Mouse (Mus musculus) ovary, postnatal 10 days (tissue): ENCODE results near the gene Ltbp1.

Experiments used
- DNase-seq: peaks from one replicate; pipeline ENCODE4 v3.0.0; 2022; ENCODE audit warnings: low spot score

Ltbp1 gene

DNA sequence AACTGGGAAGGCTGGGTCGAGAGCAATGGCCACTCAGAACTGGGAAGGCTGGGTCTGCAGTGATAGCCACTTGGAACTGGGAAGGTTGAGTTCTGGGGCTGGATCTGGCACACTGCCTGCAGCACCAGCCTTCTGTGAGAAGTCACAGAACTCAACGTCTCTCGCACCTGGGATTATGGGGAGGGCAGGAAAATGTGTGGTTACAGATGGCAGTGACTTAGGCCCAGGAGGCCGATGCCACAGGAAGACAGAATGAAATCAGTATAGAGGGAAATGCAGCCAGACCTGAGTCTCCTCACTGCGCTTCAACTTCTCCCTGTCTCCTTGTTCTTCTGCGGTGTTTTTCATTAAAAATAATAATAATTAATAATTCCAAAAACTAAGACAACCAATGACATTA, 361.0 kb downstream of the Ltbp1 start:
- no peak for DNase-seq

DNA sequence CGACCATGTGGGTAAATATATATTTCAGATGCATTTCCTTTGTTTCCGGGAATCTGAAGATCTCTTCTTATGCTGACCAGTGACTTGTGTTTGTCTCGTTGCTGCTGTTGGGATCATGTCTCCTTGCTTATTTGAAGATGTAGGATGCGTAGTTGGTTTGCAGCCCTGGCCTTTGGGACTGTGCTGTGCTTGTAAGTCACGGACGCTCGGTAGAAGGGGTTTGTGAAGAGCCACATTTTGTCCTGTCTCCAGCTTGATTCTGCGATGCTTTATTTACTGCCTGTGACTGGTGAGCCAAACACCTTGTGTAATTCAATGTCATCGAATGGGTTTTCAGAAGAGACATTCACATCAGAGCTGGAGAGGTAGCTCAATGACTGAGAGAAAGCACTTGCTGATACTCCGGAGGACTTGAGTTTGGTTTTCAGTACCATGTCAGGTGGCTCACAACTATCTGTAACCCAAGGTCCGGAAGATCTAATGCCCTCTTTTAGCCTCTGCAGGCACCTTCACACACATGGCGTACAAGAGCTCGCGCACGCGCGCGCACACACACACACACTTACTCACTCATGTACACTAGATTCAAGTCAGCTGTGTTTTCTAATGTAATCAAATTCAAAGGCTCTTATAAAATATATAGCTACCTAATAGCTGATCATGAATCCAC, 362.3 kb downstream of the Ltbp1 start:
- no peak for DNase-seq

DNA sequence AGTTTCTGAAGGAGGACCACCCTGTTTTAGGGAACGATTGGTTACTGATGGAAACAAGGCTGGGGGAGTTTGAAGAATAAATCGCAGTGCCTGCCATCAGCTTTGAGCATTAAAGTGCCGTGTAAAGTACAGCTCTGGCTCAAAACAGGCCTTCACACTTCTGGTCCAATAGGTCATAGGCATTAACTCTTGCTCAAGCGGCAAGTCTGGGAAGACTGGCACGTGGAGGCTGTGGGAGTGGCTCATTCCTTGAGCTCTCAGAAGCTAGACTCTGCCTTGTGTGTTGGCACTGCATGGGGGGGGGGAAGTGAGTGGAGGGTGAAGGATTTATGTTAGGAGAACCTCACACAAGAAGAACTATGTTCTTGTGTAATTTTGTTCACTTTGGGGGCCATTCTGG, 363.2 kb downstream of the Ltbp1 start:
- DNase-seq: no peak

DNA sequence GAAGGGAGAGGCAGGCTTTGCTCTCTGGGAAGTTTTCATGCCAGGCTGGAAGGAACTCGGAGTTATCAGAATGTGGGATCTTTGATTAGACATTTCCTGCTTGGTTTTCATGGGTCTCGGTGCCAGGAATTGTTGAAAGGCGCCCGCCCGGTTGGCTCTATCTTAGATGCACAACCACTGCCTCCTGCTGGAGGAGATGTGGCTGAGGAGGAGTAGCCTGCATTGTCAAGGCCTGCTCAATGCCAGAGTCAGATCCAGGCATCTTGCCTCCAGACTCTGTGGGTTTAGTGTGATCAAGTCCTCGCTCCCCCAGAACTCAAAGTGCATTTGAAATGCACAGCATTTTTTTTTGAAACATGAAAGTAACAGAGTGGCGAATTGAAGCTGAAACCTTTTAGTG, 364.0 kb downstream of the Ltbp1 start:
- DNase-seq: no peak

DNA sequence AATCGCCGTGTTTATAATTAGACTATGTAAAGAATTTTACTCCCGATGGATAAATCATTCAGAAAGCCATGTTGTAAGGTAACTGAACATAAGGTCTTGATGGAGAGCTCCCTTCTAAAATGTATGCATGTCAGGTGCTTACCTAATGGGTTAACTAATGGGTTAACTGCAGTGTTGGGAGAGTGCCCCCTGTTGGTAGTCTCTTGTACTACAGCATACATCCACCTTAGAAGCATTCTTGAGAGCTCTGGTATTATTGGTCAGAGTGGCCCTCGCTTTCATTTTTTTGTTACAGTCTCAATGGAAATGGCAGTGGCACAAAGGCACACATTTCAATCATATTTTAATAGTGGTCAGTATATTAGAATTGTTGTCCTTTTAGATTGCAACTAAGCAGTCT, 364.8 kb downstream of the Ltbp1 start:
- DNase-seq: no peak

DNA sequence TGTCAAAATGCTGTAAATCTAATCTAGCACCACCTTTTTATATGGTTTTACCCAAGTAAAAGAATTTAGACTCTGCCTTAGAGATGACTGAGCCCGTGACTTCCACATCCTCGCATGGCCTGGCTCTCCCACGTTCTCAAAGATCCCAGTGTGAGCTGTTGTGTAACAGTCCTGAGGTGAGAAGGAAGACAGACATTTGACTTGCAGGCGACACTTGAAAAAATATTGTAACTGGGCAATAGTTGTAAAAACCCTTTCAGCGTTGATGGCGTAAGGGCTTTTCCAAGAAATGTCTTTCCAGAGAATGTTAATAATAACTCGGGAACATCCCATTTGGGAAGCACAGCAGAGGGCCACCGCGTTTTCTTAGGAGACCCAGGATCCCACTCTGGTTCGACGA, 366.3 kb downstream of the Ltbp1 start:
- no peak for DNase-seq

DNA sequence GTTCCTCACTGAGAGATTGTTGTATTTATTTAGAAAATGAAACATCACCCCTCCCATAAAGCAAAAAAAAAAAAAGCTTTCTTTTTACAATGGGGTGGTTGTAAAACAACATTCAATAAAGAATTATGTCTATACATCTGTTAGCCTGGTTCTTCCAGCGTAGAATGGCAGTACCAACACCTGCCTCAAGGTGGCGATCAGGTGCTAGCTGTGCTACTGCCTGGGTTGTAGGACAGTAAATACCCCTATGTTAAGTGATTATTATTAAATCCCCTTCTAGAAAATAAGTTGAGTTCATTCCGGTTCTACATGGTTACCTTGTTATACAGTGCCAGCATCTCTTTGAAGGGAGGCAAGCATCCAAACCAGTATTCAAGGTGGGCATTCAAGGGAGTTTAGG, 367.0 kb downstream of the Ltbp1 start:
- peak; percentile 37 for DNase-seq

DNA sequence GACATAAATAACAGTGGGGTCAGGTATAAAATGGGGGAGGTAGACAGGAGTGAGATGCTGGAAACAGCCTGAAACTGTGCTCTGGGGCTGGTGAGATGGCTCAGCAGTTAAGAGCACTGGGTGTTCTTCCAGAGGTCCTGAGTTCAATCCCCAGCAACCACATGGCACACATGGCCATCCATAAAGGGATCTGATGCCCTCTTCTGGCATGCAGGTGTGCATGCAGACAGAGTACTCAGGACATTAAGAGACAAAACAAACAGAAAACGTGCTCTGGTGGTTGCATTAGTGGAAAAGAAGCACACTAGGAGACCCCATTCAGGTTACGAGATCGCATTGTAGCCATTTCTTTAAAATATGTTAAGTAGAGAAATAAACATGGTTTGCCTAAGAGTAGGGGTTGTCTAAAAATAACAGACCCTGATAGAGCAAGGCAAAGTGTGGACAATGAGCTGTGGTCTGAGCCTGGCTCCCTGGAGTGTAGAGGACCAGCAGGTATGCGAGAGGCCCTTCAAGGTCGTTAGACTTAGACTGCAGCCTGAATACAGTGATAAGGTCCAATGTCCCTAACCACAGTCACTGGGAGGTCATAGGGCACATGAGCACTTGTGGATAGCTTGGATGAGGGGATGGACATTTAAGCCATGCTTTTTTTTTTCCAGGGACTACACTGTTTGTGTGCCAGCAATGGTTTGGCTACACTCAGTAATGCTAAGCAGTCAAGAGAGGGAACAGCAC, 369.1 kb downstream of the Ltbp1 start:
- no peak for DNase-seq

DNA sequence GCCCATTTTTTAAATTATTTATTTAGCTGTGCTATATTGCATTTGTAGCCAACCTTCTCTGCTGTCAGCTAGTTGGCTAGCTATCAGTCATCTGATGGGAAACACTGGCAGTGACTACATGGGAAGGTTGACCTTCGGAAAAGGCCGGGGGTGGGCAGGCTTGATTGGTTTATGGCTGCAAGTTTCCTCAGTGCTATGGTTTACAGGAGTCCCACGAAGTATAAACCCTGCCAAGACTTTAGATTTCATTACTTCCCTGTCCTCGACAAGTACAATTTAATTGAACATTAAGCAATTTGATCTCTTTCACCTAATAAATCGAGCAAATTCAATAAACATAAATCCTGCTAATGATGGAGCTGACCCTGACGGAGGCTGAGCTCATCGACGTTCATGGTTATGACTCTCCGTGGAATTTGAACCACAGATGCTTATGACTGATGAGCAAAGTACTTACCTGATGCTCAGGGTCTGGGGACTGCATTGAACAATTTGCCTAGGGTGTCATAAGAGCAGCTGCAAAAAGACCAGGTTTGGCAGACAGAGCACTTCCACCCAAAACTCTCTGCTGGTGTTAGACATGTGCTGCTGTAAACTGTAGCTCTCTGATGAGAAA, 373.0 kb downstream of the Ltbp1 start:
- DNase-seq: no peak

DNA sequence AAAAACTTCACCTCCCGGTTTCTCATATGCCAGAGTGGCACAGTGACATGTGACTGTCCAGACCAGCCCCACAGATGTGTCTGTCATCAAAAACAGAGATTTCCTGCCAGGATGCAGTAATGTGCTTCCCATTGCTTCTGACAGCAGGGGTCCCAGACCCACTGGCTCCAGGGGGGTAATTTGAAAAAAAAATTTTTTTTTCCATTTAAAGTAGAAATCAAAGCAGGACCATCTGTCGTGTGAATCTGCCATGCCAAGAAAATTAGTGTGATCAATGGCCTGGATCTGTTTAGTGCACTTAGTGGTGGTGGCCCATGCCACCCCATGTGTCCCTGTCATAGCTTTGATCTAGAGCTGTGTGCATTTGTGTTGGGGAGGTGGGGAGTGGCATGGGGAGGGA, 374.8 kb downstream of the Ltbp1 start:
- no peak for DNase-seq

DNA sequence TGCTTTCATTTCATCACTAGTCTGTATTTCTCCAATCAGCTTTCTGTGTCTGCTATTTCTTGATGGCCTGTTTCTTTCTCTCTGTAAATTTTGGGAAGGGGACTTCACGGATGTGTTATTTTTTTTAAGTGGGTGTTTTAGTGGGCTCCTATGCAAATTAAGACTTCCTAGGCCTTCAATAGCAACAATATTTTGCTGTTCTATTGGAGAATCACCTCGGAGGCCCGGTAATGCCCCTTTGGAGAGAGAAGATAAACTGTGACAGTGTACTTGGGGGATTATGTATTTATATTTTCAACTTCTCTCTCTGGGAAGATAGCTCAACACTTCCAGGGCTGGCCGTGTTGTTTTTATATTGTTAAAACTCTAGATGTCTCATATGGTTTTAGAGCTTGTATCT, 383.0 kb downstream of the Ltbp1 start:
- DNase-seq: no peak

DNA sequence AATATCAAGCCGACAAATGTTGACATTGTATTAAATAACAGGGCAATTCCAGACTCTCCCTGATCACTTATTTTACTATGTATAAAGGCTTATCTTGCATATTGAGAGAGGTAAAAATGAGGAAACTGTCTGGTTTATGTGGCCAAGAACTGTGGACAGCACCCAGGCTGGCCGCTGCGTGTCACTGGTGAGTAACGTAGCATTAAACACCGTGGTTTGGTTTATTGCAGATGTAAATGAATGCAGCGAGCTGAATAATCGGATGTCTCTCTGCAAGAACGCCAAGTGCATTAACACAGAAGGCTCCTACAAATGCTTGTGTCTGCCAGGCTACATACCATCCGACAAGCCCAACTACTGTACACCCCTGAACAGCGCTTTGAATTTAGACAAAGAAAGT, 384.8 kb downstream of the Ltbp1 start:
- DNase-seq: no peak

DNA sequence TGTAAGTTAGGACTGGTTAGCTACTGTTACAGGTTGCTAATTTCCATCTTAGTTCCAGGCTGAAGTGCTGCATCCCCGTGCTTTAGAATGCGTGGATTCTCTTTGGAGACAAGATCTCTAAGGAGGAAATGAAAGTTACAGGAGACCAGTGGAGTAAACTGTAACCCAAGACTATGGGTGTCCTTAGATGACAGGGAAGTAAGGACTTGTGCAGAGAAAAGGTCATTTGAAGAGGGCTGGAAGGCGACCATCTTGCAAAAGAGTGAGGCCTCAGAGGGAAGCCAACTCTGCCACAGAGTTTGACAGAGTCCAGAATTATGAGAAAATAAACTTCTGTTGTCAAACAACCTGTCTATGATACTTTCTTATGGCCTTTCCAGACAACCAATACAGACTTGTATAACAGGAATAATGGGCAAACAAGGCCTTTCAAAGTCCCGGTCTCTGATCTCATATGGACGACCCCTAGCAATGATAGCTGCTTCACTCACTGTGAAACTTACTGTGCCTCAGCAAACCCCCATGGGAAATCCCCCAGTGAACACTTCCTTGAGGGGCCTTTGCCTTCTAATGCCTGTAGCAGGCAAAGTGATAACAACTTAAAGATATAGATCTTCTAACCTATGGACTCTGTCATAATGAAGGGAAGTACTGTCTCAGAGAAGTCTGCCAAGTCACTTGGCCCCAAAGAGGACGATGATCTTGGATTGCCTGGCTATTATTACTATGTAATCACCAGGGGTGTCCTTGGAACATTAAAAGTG, 386.2 kb downstream of the Ltbp1 start:
- no peak for DNase-seq

DNA sequence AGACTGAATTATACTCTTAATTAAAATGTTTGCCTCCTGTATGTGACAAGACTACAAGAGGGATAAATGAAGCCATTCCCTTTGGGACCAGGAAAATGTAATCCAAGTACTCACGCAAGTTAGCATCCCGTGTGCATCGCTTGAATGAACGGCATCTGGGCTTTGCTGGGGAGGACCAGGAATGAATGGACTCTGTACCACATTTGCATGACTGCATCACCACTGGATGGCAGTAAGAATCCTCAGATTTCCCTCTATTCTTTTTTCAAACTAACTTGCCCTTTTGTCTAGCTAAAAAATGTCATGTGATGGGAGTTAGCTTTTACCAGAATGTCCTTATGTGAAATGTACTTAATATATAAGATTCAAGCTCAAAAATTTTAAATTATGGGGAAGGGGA, 401.0 kb downstream of the Ltbp1 start:
- DNase-seq: no peak

DNA sequence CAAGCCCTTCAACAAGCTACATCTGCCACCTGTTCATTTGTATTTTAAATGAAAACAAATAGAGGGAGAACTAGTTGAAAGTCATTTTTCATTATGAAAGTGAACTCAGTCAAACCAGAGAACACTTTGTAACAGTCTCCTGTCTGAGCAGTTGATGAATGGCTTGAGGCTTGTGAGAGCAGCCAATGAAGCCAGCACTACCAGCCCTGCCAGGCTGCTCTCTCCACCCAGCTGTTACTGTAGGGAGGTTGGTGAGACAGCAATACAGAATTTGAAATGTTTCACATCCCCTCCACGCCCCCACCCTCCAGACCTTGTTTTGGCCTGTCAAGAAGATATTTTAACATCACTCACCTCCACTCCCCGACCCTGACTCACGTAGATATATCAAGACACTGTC, 411.5 kb downstream of the Ltbp1 start:
- DNase-seq: no peak

DNA sequence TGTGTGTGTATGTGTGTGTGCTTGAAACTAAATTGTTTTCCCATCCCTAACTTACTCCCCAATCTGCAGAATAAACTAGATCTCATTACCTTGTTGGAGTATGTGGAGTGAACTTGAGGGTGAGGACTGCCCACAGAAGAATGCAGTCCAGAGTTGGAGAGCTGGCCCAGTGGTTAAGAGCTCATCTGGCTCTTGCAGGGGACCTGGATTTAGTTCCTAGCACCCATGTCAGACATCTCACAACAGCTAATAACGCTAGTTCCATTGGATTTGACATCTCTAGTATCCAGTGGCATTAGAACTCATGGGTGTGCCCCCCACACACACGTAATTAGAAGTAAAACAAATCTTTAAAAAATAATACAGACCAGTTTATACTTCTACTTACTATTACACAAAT, 428.8 kb downstream of the Ltbp1 start:
- DNase-seq: no peak

DNA sequence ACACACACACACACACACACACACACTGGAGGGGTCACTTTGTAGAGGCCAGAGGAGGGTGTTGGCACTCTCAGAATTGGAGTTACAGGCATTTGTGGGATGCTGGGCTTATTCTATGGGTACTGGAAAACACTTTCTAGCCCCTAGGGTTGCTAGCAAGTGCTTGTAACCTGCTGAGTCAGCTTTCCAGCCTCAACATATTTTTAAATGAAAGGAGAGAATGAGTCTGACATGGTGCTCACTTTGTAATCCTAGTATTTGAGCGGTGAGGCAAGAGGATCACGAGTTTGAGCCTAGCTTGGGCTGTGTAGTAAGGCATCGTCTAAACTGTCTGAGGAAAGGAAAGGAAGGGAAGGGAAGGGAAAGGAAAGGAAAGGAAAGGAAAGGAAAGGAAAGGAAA, 429.5 kb downstream of the Ltbp1 start:
- DNase-seq: no peak

DNA sequence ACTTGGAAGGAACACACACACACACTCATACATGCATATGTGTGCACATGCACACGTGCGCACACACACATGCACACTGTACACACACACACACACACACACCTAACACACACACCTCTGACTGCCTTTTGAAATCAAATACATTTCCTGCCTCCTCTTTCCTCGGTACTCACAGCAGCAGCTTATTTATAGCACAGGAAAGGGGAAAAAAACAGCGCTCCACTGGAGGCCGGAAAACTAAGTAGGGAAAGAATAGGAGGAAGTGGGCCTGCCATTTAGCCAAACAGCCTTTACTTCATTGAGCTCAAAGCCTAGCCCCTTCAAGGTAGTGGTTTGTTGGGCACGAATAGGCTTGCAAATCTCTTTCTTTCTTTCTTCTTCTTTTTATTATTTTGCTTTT, 430.2 kb downstream of the Ltbp1 start, which contains the start of gene Rasgrp3:
TSS of gene Rasgrp3 (plus strand) at position 298 of the 400 bp plus-strand sequence.
- DNase-seq: no peak

DNA sequence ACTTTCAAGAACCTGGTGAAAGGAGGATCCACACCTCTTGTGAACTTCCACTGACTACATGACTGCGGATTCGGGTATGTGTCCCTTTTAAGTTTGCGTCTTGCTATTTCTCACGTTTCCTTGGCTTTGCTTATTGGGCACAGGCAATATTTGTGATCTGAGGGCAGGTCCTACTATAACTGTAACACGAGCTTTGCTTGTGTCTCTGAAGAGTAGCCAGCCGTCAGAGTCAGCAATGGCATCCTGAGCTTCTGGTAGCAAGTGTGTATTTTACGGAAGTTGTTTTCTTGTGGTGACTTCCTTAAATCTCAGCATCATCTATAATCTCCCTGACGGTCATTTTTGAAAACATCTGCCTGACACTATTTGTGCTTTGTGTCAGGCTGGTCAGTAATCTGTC, 430.7 kb downstream of the Ltbp1 start:
- DNase-seq: no peak

DNA sequence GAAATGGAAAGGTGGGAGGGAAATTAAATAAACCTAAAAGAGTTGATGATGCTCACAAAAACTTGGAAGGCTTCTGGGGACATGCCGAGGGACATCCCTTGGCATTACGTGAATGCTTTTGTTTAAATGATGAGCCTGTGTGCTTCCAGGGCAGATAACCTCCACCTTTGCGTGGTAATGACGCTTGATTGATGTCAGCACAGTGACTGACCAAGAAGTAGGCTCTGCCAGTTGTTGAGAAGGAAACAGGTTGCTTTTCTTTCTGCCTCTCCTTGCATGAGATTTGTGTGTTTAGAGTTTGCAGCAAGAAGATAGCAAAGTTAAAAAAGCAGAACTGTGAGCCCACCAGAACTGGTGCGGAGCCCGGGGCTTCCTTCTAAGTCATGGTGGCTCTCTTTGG, 431.5 kb downstream of the Ltbp1 start:
- DNase-seq: no peak

DNA sequence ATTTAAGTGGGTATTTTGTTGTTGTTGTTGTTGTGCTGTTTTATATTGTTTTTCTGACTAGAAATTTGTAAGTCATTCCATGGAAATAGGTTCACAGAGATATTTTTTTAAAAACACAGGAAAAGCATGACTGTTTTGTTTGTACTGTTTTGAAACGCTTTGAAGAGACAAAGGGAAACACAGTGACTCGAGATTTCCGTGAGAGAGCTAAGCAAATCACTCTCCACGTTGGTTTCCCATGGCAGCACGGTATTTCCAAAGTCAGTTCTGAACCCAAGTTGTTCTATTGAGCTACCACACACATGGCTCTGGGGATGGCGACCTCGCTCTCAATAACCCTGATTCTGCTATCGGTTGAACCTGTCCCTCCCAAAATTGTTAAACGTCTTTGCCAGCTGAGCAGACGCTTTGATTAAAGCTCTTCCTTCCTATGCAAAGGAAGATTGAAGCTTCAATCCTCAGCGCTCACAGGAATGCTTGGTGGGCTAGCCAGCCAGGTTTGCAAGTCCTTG, 431.9 kb downstream of the Ltbp1 start:
- DNase-seq: no peak

DNA sequence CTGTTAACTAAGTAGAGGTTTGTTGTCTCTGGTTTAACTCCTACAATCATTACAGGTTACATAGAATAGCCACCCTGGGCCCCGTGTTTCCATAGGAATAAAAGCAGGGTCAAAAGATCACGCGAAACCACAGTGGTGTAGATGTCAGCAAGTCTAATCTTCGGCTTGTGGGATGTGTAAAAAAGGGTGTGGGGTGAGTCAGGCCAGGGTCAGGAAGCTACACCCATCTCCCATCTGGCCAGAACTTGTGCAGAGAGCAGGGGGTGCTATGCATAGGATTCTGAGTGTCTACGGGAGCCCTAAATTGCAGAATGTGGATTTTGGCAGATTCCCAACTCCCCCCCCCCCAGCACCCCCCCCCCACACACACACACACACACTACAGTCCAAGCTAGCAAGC, 432.8 kb downstream of the Ltbp1 start:
- no peak for DNase-seq

DNA sequence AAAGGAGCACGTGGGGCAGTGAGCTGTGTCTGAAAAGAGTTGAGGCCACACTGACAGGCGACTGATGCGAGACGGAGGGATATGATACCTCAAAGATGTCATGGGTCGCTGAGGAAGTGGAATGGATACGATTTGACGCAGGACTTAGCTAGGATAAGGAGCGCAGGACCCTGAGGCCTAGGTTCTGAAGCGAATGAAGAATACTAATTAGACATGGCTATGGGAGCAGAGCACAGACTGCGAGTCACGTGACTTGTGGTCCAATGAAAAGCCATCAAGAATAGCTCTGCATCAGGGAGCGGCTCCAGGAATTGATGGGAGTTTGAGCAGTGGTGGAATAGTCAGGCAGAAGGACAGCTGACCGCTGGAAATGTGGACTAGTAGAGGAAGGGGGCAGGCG, 433.7 kb downstream of the Ltbp1 start:
- DNase-seq: no peak
